Mouse (Mus musculus): ENCODE results near the gene Lsg1. TPM values are rescaled to one million over a fixed set of nuclear protein-coding genes. Genes with fewer than 3 reads are reported as not detected.
A peak's percentile ranks its signal among the peaks of the same experiment; 100 is the strongest.

The Lsg1 gene
- 65.0 and 66.0 TPM in 2 replicates for polyA plus RNA-seq (2014; fragmentation: Nextera tagmentation; extraction: Ambion mirVana)

GRCm38 (mm10) chr16:30587494-30588327, at the start of gene Lsg1:
Lsg1 (minus strand) TSS chr16:30587592.
- Histone ChIP-seq H3K4me3 (ENCODE audit: low read depth, low read length) (peak within 1 kb of the TSS; percentile 65), H3K27ac (ENCODE audit: low read length) (peak within 1 kb of the TSS; percentile 69; the same call in 1 of the 2 replicates), H3K36me3 (ENCODE audit: control insufficient read depth, insufficient read depth, low read length) (peaks cover 19% of the 10 kb centered on the region), H3K27me3 (ENCODE audit: control insufficient read depth, insufficient read depth, low read length) (no peaks in the 10 kb centered on the region), H3K9me3 (ENCODE audit: control insufficient read depth, low read depth, low read length) (no peaks in the 10 kb centered on the region), H3K4me2 (replicated peaks; ENCODE audit: low read depth, low read length) (peak within 1 kb of the TSS; percentile 66), H3K9ac (replicated peaks; ENCODE audit: low read depth, low read length) (peak within 1 kb of the TSS; percentile 66), H3K4me1 (ENCODE audit: control insufficient read depth, insufficient read depth, low read length) (no peaks in the 10 kb centered on the region; the same call in 1 of the 2 replicates)
- 3% methylated on average over 35 of the region's 35 CpGs for WGBS
- ATAC-seq (ENCODE audit: insufficient number of reproducible peaks, insufficient read depth, low FRiP score, low read depth), result peak; percentile 94

- H3K9ac ChIP-seq (replicated peaks; ENCODE audit: low read depth, low read length), result no peak overlapping the region
- H3K27ac ChIP-seq (ENCODE audit: low read length), result no peak overlapping the region
- no peaks in the 10 kb centered on the region for H3K9me3 ChIP-seq (ENCODE audit: control insufficient read depth, low read depth, low read length)
- no peak for ATAC-seq (ENCODE audit: insufficient number of reproducible peaks, insufficient read depth, low FRiP score, low read depth)
- H3K27me3 ChIP-seq (ENCODE audit: control insufficient read depth, insufficient read depth, low read length), result no peaks in the 10 kb centered on the region
- H3K4me1 ChIP-seq (ENCODE audit: control insufficient read depth, insufficient read depth, low read length), result no peaks in the 10 kb centered on the region
- H3K4me2 ChIP-seq (replicated peaks; ENCODE audit: low read depth, low read length), result no peak overlapping the region
- no peaks in the 10 kb centered on the region for H3K36me3 ChIP-seq (ENCODE audit: control insufficient read depth, insufficient read depth, low read length)
- WGBS, result 50% methylated on average over 8 of the region's 8 CpGs
- H3K4me3 ChIP-seq (ENCODE audit: low read depth, low read length), result no peak overlapping the region
Measured at GRCm38 (mm10) chr16:30633906-30634746, 46.7 kb upstream of the Lsg1 start.

GRCm38 (mm10) chr16:30629509-30629908, 42.1 kb upstream of the Lsg1 start:
- Histone ChIP-seq H3K27ac (ENCODE audit: low read length) (no peak overlapping the region), H3K4me1 (ENCODE audit: control insufficient read depth, insufficient read depth, low read length) (no peaks in the 10 kb centered on the region), H3K27me3 (ENCODE audit: control insufficient read depth, insufficient read depth, low read length) (no peaks in the 10 kb centered on the region), H3K9me3 (ENCODE audit: control insufficient read depth, low read depth, low read length) (no peaks in the 10 kb centered on the region), H3K4me3 (ENCODE audit: low read depth, low read length) (no peak overlapping the region), H3K4me2 (replicated peaks; ENCODE audit: low read depth, low read length) (no peak overlapping the region), H3K36me3 (ENCODE audit: control insufficient read depth, insufficient read depth, low read length) (no peaks in the 10 kb centered on the region), H3K9ac (replicated peaks; ENCODE audit: low read depth, low read length) (no peak overlapping the region)
- ATAC-seq (ENCODE audit: insufficient number of reproducible peaks, insufficient read depth, low FRiP score, low read depth), result no peak
- WGBS, result 87% methylated on average over 5 of the region's 5 CpGs

- Histone ChIP-seq H3K4me3 (ENCODE audit: low read depth, low read length) (no peak overlapping the region), H3K27ac (ENCODE audit: low read length) (peak overlapping the region; percentile 39; the same call in 1 of the 2 replicates), H3K9ac (replicated peaks; ENCODE audit: low read depth, low read length) (no peak overlapping the region), H3K9me3 (ENCODE audit: control insufficient read depth, low read depth, low read length) (no peaks in the 10 kb centered on the region), H3K4me2 (replicated peaks; ENCODE audit: low read depth, low read length) (no peak overlapping the region), H3K27me3 (ENCODE audit: control insufficient read depth, insufficient read depth, low read length) (no peaks in the 10 kb centered on the region), H3K4me1 (ENCODE audit: control insufficient read depth, insufficient read depth, low read length) (no peaks in the 10 kb centered on the region), H3K36me3 (ENCODE audit: control insufficient read depth, insufficient read depth, low read length) (no peaks in the 10 kb centered on the region)
- WGBS, result 34% methylated on average over 6 of the region's 6 CpGs
- ATAC-seq (ENCODE audit: insufficient number of reproducible peaks, insufficient read depth, low FRiP score, low read depth), result no peak
Measured at GRCm38 (mm10) chr16:30628401-30628800, 41.0 kb upstream of the Lsg1 start.

GRCm38 (mm10) chr16:30627586-30628337, 40.4 kb upstream of the Lsg1 start:
- WGBS, result 63% methylated on average over 11 of the region's 11 CpGs
- H3K4me1 ChIP-seq (ENCODE audit: control insufficient read depth, insufficient read depth, low read length), result no peaks in the 10 kb centered on the region
- no peak overlapping the region for H3K9ac ChIP-seq (replicated peaks; ENCODE audit: low read depth, low read length)
- no peak overlapping the region for H3K4me3 ChIP-seq (ENCODE audit: low read depth, low read length)
- H3K36me3 ChIP-seq (ENCODE audit: control insufficient read depth, insufficient read depth, low read length), result no peaks in the 10 kb centered on the region
- no peaks in the 10 kb centered on the region for H3K27me3 ChIP-seq (ENCODE audit: control insufficient read depth, insufficient read depth, low read length)
- no peak overlapping the region for H3K4me2 ChIP-seq (replicated peaks; ENCODE audit: low read depth, low read length)
- H3K27ac ChIP-seq (ENCODE audit: low read length), result no peak overlapping the region; the same call in 1 of the 2 replicates
- H3K9me3 ChIP-seq (ENCODE audit: control insufficient read depth, low read depth, low read length), result no peaks in the 10 kb centered on the region
- ATAC-seq (ENCODE audit: insufficient number of reproducible peaks, insufficient read depth, low FRiP score, low read depth), result no peak

- 65% methylated on average over 2 of the region's 2 CpGs for WGBS
- ATAC-seq (ENCODE audit: insufficient number of reproducible peaks, insufficient read depth, low FRiP score, low read depth), result no peak
Measured at GRCm38 (mm10) chr16:30624640-30625039, 37.2 kb upstream of the Lsg1 start.

GRCm38 (mm10) chr16:30623645-30624044, 36.3 kb upstream of the Lsg1 start:
- ATAC-seq (ENCODE audit: insufficient number of reproducible peaks, insufficient read depth, low FRiP score, low read depth), result no peak
- no peak overlapping the region for H3K9ac ChIP-seq (replicated peaks; ENCODE audit: low read depth, low read length)
- WGBS, result 87% methylated on average over 7 of the region's 7 CpGs
- no peaks in the 10 kb centered on the region for H3K27me3 ChIP-seq (ENCODE audit: control insufficient read depth, insufficient read depth, low read length)
- H3K9me3 ChIP-seq (ENCODE audit: control insufficient read depth, low read depth, low read length), result no peaks in the 10 kb centered on the region
- no peak overlapping the region for H3K27ac ChIP-seq (ENCODE audit: low read length)
- no peak overlapping the region for H3K4me2 ChIP-seq (replicated peaks; ENCODE audit: low read depth, low read length)
- H3K36me3 ChIP-seq (ENCODE audit: control insufficient read depth, insufficient read depth, low read length), result no peaks in the 10 kb centered on the region
- H3K4me3 ChIP-seq (ENCODE audit: low read depth, low read length), result no peak overlapping the region
- no peaks in the 10 kb centered on the region for H3K4me1 ChIP-seq (ENCODE audit: control insufficient read depth, insufficient read depth, low read length)

More at GRCm38 (mm10) chr16:30624640-30625039, 37.2 kb upstream of the Lsg1 start:
- H3K4me2 ChIP-seq (replicated peaks; ENCODE audit: low read depth, low read length), result no peak overlapping the region
- H3K4me3 ChIP-seq (ENCODE audit: low read depth, low read length), result no peak overlapping the region
- H3K9ac ChIP-seq (replicated peaks; ENCODE audit: low read depth, low read length), result no peak overlapping the region
- H3K9me3 ChIP-seq (ENCODE audit: control insufficient read depth, low read depth, low read length), result no peaks in the 10 kb centered on the region
- no peaks in the 10 kb centered on the region for H3K4me1 ChIP-seq (ENCODE audit: control insufficient read depth, insufficient read depth, low read length)
- no peaks in the 10 kb centered on the region for H3K27me3 ChIP-seq (ENCODE audit: control insufficient read depth, insufficient read depth, low read length)
- H3K36me3 ChIP-seq (ENCODE audit: control insufficient read depth, insufficient read depth, low read length), result no peaks in the 10 kb centered on the region
- H3K27ac ChIP-seq (ENCODE audit: low read length), result no peak overlapping the region

- H3K27me3 ChIP-seq (ENCODE audit: control insufficient read depth, insufficient read depth, low read length), result no peaks in the 10 kb centered on the region
- H3K4me1 ChIP-seq (ENCODE audit: control insufficient read depth, insufficient read depth, low read length), result no peaks in the 10 kb centered on the region
- no peaks in the 10 kb centered on the region for H3K36me3 ChIP-seq (ENCODE audit: control insufficient read depth, insufficient read depth, low read length)
- WGBS, result 67% methylated on average over 3 of the region's 3 CpGs
- ATAC-seq (ENCODE audit: insufficient number of reproducible peaks, insufficient read depth, low FRiP score, low read depth), result no peak
- H3K27ac ChIP-seq (ENCODE audit: low read length), result no peak overlapping the region
- H3K4me2 ChIP-seq (replicated peaks; ENCODE audit: low read depth, low read length), result no peak overlapping the region
- no peak overlapping the region for H3K4me3 ChIP-seq (ENCODE audit: low read depth, low read length)
- H3K9me3 ChIP-seq (ENCODE audit: control insufficient read depth, low read depth, low read length), result no peaks in the 10 kb centered on the region
- no peak overlapping the region for H3K9ac ChIP-seq (replicated peaks; ENCODE audit: low read depth, low read length)
Measured at GRCm38 (mm10) chr16:30616281-30616680, 28.9 kb upstream of the Lsg1 start.
